Mouse (Mus musculus) kidney, adult 2 months (tissue): ENCODE measurements around the gene E130114P18Rik. TPM values are rescaled to one million over a fixed set of nuclear protein-coding genes. Genes with fewer than 3 reads are reported as not detected.

ENCODE experiments used
- DNase-seq: peaks from one replicate; pipeline ENCODE4 v3.0.0; 2021
- H3K27ac ChIP-seq: fragments of 200-500 bp; 2 replicates; pipeline ENCODE4 v1.5.1; 2012; ENCODE audit warnings: low read depth, low read length, control low read depth, inconsistent platforms; ENCODE audit not compliant: insufficient read depth
- H3K27me3 ChIP-seq: fragments of 200-500 bp; replicated peaks from 2 replicates; pipeline ENCODE4 v1.6.1; 2012; ENCODE audit warnings: mild to moderate bottlenecking, moderate library complexity, low read length, inconsistent platforms; ENCODE audit not compliant: control insufficient read depth, insufficient read depth
- H3K36me3 ChIP-seq: fragments of 200-500 bp; 2 replicates; pipeline ENCODE4 v1.6.1; 2012; ENCODE audit warnings: mild to moderate bottlenecking, moderate library complexity, low read length, inconsistent platforms; ENCODE audit not compliant: control insufficient read depth, insufficient read depth
- H3K4me1 ChIP-seq: fragments of 200-500 bp; 2 replicates; pipeline ENCODE4 v1.6.1; 2011; ENCODE audit warnings: low read length; ENCODE audit not compliant: control insufficient read depth, insufficient read depth
- H3K4me3 ChIP-seq: fragments of 200-500 bp; 2 replicates; pipeline ENCODE4 v1.5.1; 2011; ENCODE audit warnings: mild to moderate bottlenecking, low read depth, low read length, control low read depth; ENCODE audit not compliant: insufficient read depth
- CTCF ChIP-seq: fragments of 200-500 bp; conservative IDR thresholded peaks from 2 replicates; pipeline ENCODE4 v1.5.1; 2011; ENCODE audit warnings: low read depth, mild to moderate bottlenecking, control low read depth, low read length, moderate library complexity, mixed read lengths; ENCODE audit not compliant: insufficient read depth, insufficient read length
- POLR2A ChIP-seq: fragments of 200-500 bp; IDR thresholded peaks from one replicate; pipeline ENCODE4 v1.6.1; 2011; ENCODE audit warnings: low read depth, low read length, control low read depth
- WGBS: fragments of 180-500 bp; shearing (Covaris S2); methylation state at CpG from one replicate; pipeline ENCODE4 v1.1.7; 2018; 5-methylcytosine and 5-hydroxymethylcytosine counted together
- polyA plus RNA-seq: library from polyadenylated mRNA; depleted of rRNA; stranded (reverse); fragments of >200 nt; gene quantifications from 2 replicates; pipeline ENCODE4 v1.2.3, GENCODE M21; 2012

The E130114P18Rik gene
- polyA plus RNA-seq, 1 experiment = 0.45 TPM

DNA sequence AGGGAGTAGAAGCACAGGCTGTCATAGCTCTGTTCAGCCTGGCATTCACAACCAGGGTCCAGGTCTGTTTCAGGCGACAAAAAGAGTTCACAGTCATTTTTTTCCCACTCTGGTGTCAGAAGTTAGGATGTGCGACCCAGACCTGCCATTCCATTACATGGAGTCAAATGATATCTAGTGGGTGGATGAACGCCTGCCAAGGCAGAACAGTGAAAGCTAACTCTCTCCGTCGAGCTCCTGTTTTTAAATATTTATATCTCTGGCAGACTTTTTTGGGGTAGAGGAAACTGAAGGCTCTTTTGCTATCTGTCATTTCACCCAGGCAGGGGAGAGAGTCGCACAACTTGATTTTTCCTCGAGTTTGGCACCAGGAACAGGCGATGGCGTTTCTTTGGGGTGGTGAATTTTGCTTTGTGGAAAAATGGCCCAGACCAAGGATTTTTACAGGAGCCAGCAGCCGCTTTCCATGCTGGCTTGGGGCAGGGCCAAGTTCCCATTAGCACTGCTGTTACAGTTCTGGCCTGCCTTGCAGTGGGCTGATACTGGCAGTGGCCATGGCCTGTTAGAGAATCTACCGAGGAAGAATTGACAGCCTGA, 166.5 kb downstream of the E130114P18Rik start:
- H3K27me3 ChIP-seq = no peaks in the 10 kb centered on the region
- no peak for DNase-seq
- H3K27ac ChIP-seq = no peak overlapping the region
- 67% methylated on average over 11 of the region's 11 CpGs for WGBS
- no peaks in the 10 kb centered on the region for H3K36me3 ChIP-seq
- TF ChIP-seq CTCF = no peak
- no peak for TF ChIP-seq POLR2A
- H3K4me3 ChIP-seq = no peak overlapping the region
- no peaks in the 10 kb centered on the region for H3K4me1 ChIP-seq

DNA sequence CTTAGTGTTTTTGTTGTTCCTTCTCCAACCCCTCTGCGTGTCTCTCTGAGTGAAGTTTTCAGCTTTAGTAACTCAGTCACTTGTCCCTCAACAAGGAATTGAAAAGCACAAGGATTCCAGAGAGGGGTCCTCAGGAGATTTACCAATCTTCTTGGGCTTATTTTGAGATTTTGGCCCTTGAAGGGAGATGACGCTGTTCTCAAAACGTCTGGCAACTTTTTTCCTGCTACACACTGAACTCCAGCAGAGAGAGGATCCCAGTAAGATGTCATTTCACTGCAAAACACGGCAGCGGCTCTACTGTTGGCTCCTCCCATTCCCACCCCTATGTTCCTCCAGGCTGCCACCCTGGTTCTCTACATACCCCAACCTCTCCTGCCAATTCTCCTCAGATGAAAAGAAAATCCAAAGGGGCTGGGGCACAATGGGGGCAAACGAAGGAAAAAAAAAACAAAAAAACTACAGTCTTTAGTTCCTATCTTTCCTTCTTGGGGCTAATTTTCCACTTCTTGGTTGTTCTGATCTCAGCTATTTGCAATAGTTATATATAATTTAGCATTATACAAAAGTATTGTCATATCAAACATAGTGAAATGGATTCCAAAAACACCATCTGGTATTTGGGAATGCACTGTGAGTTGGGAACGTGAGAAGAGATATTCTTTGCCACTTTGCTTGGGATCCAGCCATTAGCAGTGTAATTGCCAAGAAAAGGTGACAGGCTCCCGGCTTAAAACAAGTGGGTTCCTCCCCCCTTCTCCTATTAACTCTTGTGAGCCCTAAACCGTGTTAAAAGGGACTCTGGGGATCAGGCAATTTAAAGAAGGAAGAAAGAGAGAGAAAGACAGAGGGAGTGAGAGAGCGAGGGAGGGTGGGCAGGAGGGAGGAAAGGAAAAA, 167.8 kb downstream of the E130114P18Rik start:
- Histone ChIP-seq H3K27me3 (no peaks in the 10 kb centered on the region), H3K4me1 (no peaks in the 10 kb centered on the region), H3K27ac (no peak overlapping the region), H3K4me3 (no peak overlapping the region), H3K36me3 (no peaks in the 10 kb centered on the region)
- WGBS = 44% methylated on average over 10 of the region's 10 CpGs
- TF ChIP-seq CTCF (no peak), POLR2A (no peak)
- no peak for DNase-seq

DNA sequence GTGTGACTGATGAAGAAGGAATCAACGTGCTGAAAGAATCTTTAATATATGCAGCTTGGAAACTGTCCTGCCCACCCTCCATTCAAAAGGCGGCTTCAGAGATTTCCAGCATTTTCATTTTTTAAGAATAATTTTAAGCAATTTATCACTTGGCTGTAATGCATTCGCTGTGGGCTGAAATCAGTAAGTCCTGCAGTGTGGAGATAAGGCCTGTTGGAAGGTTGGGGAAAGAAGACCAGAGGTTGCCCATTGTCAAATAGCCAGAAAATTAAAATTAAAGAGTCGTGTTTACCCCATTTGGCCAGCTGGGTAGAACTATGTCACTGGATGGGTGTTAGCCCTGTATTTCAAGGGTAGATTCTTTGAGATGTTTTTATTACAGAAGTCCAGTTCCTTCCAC, 168.5 kb downstream of the E130114P18Rik start:
- Histone ChIP-seq H3K27ac (no peak overlapping the region), H3K4me1 (no peaks in the 10 kb centered on the region), H3K36me3 (no peaks in the 10 kb centered on the region), H3K27me3 (no peaks in the 10 kb centered on the region), H3K4me3 (no peak overlapping the region)
- TF ChIP-seq CTCF (no peak), POLR2A (no peak)
- WGBS = 89% methylated on average over 4 of the region's 4 CpGs
- no peak for DNase-seq

DNA sequence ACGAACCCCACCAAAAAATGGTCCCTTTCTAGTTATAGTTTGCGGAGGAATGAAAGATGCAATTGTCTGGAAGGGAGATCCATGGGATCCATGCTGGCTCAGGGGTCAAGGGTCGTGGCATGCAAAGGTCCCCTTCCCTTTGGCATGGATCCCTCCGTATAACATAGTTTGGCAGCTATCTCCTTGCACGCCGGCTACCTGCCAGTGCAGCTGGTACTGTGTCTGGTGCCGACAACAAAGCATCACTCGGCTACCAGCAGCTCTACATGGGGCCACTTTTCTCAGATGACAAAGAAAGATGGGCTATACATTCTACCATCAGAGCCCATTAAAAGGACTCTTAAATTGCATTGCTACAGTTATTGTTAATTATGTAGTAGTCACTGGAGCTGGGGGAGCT, 169.2 kb downstream of the E130114P18Rik start:
- no peak overlapping the region for H3K27ac ChIP-seq
- H3K4me3 ChIP-seq = no peak overlapping the region
- H3K27me3 ChIP-seq = no peaks in the 10 kb centered on the region
- no peaks in the 10 kb centered on the region for H3K36me3 ChIP-seq
- no peak for TF ChIP-seq CTCF
- TF ChIP-seq POLR2A = no peak
- H3K4me1 ChIP-seq = no peaks in the 10 kb centered on the region
- no peak for DNase-seq
- 93% methylated on average over 8 of the region's 8 CpGs for WGBS

DNA sequence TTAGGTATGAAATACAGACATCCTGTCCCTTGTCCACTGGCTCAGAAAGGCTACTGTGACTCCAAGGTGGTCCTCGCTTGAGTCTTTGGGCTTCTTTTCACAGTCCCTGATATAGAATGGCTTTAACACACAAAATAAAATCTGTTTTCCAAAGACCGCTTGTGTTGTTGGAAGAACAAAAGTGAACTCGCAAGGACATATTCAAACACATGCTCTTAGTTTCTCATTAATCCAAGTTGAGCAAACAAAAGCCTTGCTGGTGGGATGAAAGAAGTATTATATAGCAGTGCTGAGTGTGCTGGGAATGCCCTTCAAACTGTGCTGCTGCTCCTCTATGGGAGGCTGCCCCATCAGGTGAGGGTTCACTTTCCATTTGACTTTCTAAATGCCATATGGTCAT, 169.7 kb downstream of the E130114P18Rik start:
- no peak for TF ChIP-seq POLR2A
- TF ChIP-seq CTCF = no peak
- DNase-seq = no peak
- H3K36me3 ChIP-seq = no peaks in the 10 kb centered on the region
- no peaks in the 10 kb centered on the region for H3K27me3 ChIP-seq
- no peak overlapping the region for H3K4me3 ChIP-seq
- H3K27ac ChIP-seq = no peak overlapping the region
- H3K4me1 ChIP-seq = no peaks in the 10 kb centered on the region
- 82% methylated on average over 3 of the region's 3 CpGs for WGBS

DNA sequence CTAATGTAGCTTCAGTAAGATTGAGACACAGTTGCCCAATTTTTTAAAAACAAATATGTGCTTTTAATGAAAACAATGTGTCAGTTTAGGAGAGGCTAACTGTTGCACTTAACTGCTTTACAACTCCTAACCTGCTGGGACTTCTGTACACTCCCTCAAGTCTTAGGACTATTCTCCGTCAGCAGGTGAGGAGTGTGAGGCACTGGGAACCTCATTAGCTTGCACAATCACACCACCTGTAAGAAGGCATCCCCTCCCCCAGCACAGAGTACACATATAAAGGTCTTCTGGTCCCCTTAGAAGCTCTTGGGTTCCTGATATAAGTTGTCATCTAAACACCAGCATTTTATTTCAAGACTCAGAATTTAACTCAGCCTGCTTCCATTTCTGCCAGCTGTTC, 170.7 kb downstream of the E130114P18Rik start:
- no peak for TF ChIP-seq POLR2A
- no peak for TF ChIP-seq CTCF
- no peak overlapping the region for H3K27ac ChIP-seq
- no peaks in the 10 kb centered on the region for H3K27me3 ChIP-seq
- WGBS = 81% methylated on average over 1 of the region's 1 CpGs
- no peaks in the 10 kb centered on the region for H3K36me3 ChIP-seq
- H3K4me1 ChIP-seq = no peaks in the 10 kb centered on the region
- H3K4me3 ChIP-seq = no peak overlapping the region
- DNase-seq = no peak

DNA sequence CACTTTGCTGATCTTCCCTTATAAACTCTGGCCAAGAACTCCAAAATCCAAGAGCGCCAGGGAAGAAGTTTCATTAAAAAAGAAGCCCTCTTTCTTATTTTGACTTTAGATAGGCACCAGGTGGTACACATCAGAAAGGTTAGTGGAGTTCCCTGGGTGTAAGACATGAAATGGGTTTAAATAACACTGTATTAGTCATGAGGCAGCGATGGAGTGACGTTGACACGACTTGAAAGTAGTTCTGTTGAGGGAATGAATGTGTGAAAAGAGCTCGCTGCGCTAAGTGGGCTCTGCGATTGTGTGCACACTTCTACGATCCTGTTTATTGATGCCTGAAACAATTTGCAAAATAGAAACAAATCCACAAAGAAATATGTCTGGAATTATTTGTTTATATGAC, 171.4 kb downstream of the E130114P18Rik start:
- Histone ChIP-seq H3K4me3 (no peak overlapping the region), H3K36me3 (no peaks in the 10 kb centered on the region), H3K27me3 (no peaks in the 10 kb centered on the region), H3K4me1 (no peaks in the 10 kb centered on the region), H3K27ac (no peak overlapping the region)
- no peak for DNase-seq
- TF ChIP-seq CTCF = no peak
- WGBS = 78% methylated on average over 8 of the region's 8 CpGs
